Mouse (Mus musculus) heart, embryonic 12.5 days (tissue): ENCODE results near the gene Brox. TPM values are rescaled to one million over a fixed set of nuclear protein-coding genes. Genes with fewer than 3 reads are reported as not detected.

Experiments used
- ATAC-seq: fragments of 200-750 bp; cut with Nextera tagmentation; 2 replicates; pipeline ENCODE4 v1.8.0; 2017; ENCODE audit warnings: moderate TSS enrichment, moderate library complexity; ENCODE audit not compliant: insufficient number of reproducible peaks, low FRiP score
- H3K27ac ChIP-seq: fragments of 300-500 bp; sonication (generic); 2 replicates; pipeline ENCODE4 v1.5.1; 2016; ENCODE audit warnings: mild to moderate bottlenecking, moderate library complexity; ENCODE audit not compliant: poor library complexity, severe bottlenecking
- H3K27me3 ChIP-seq: fragments of 300-500 bp; sonication (generic); replicated peaks from 2 replicates; pipeline ENCODE4 v1.6.1; 2016; ENCODE audit warnings: mild to moderate bottlenecking, moderate library complexity
- H3K36me3 ChIP-seq: fragments of 300-500 bp; sonication (generic); 2 replicates; pipeline ENCODE4 v1.6.1; 2016; ENCODE audit warnings: mild to moderate bottlenecking, moderate library complexity
- H3K4me1 ChIP-seq: fragments of 300-500 bp; sonication (generic); replicated peaks from 2 replicates; pipeline ENCODE4 v1.6.1; 2016; ENCODE audit warnings: mild to moderate bottlenecking
- H3K4me2 ChIP-seq: fragments of 300-500 bp; sonication (generic); 2 replicates; pipeline ENCODE4 v1.6.1; 2016; ENCODE audit warnings: mild to moderate bottlenecking, moderate library complexity
- H3K4me3 ChIP-seq: fragments of 300-500 bp; sonication (generic); 2 replicates; pipeline ENCODE4 v1.5.1; 2016; ENCODE audit warnings: mild to moderate bottlenecking
- H3K9ac ChIP-seq: fragments of 300-500 bp; sonication (generic); 2 replicates; pipeline ENCODE4 v1.6.1; 2016; ENCODE audit warnings: mild to moderate bottlenecking, moderate library complexity
- H3K9me3 ChIP-seq: fragments of 300-500 bp; sonication (generic); replicated peaks from 2 replicates; pipeline ENCODE4 v1.6.1; 2016; ENCODE audit warnings: mild to moderate bottlenecking, moderate library complexity
- WGBS: fragments of 180-500 bp; shearing (Covaris S2); methylation state at CpG from one replicate; pipeline ENCODE4 v1.1.7; 2016; 5-methylcytosine and 5-hydroxymethylcytosine counted together
- polyA plus RNA-seq: library from polyadenylated mRNA; unstranded; fragments of >200 nt; fragmentation: Nextera tagmentation; extraction: Ambion mirVana; gene quantifications from 2 replicates; pipeline ENCODE4 v1.2.1, GENCODE M21; 2016

Brox gene
- polyA plus RNA-seq, 1 experiment from 2014 or later: 47.6 TPM

DNA sequence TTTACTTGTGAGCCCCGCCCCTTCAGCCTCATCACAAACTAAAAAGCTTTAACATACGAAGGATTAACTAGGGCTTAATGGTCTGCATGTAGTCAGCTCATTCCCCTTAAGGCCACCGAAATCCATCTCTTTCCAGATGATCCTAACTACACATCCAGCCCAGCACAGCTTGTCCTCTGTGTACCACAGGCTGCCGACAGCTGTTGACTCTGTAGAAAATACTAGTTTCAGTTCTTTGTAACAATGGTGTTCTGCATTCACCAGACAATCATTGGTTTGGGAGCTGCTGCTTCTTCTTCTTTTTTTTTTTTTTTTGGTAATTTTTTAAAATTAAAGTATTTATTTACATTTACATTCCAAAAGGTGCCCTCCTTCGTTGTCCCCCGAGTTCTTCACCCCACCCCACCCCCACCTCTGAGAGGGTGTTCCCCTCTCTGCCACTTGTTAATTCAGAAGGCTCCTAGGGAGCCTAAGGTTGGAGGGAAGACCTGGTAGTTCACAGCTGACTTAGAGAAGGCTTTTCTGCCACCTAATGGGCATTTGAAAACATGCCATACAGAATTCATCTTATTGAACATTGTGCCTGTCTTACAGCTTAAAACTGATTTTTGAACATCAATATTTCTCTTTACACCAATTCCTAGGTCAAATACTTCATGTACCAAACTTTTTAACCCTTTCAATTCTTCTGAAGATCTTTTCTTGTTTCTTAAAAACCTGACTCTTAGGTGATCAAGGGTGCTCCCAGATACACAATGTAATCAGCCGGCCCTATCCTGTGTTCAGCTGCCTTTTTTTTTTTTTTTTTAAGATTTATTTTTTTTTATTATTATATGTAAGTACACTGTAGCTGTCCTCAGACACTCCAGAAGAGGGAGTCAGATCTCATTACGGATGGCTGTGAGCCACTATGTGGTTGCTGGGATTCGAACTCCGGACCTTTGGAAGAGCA lies 23.9 kb downstream of the Brox start:
- Histone ChIP-seq H3K27ac (no peak overlapping the region), H3K9me3 (no peaks in the 10 kb centered on the region), H3K27me3 (no peaks in the 10 kb centered on the region), H3K9ac (no peak overlapping the region), H3K36me3 (peaks cover 17% of the 10 kb centered on the region), H3K4me1 (no peaks in the 10 kb centered on the region), H3K4me2 (no peak overlapping the region), H3K4me3 (no peak overlapping the region)
- 55% methylated on average over 10 of the region's 10 CpGs for WGBS
- no peak for ATAC-seq

DNA sequence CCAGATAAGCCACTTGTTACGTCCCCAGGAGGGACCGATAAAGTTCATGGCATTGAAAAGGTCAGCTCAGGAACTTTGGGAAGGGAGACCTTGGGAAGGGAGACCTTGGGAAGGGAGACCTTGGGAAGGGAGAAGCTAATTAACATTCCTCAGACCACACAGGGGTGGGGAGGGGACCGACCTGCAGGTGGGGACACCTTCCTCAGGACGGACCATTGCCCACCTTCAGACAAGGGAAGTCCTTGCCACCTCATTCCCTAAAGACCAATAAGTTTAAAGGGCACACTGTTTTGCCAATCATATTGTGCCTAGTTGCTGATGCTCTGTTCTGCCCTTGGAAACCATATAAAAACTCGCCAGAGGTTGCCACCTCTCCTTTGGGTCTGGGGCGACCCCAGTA lies 29.4 kb downstream of the Brox start:
- no peak overlapping the region for H3K4me3 ChIP-seq
- peaks cover 16% of the 10 kb centered on the region for H3K4me1 ChIP-seq
- no peaks in the 10 kb centered on the region for H3K36me3 ChIP-seq
- no peaks in the 10 kb centered on the region for H3K9me3 ChIP-seq
- ATAC-seq: no peak
- H3K9ac ChIP-seq: no peak overlapping the region
- WGBS: 58% methylated on average over 6 of the region's 6 CpGs
- H3K27ac ChIP-seq: no peak overlapping the region
- H3K27me3 ChIP-seq: no peaks in the 10 kb centered on the region
- no peak overlapping the region for H3K4me2 ChIP-seq

DNA sequence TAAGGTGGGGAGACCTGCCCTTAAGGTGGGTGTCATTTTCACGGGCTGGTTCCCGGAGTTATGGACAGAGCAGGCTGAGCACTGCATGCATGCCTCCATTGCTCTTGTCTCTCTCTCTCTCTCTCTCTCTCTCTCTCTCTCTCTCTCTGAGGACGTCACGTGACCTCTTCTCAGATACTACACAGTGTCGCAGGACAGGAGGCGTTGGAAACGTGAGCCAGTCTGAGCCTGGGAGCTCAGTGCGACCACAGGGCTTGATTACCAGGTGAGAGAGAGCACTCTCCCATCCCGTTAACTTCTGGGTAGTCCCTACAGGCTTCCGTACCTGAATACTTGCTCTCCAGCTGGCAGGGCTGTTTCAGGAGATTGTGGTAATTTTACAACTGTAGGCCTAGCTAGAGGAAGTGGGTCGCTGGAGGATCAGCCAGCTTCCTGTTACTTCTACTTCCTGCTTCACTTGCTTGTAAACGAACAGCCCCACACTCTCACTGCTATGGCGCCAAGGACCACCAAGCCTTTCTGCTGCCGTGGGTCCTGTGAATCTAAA lies 31.1 kb downstream of the Brox start:
- no peak overlapping the region for H3K9ac ChIP-seq
- peaks cover 16% of the 10 kb centered on the region for H3K4me1 ChIP-seq
- WGBS: 58% methylated on average over 14 of the region's 14 CpGs
- no peaks in the 10 kb centered on the region for H3K27me3 ChIP-seq
- no peak overlapping the region for H3K27ac ChIP-seq
- H3K9me3 ChIP-seq: no peaks in the 10 kb centered on the region
- H3K36me3 ChIP-seq: no peaks in the 10 kb centered on the region
- no peak overlapping the region; the same call in 1 of the 2 replicates for H3K4me2 ChIP-seq
- H3K4me3 ChIP-seq: no peak overlapping the region
- ATAC-seq: no peak

DNA sequence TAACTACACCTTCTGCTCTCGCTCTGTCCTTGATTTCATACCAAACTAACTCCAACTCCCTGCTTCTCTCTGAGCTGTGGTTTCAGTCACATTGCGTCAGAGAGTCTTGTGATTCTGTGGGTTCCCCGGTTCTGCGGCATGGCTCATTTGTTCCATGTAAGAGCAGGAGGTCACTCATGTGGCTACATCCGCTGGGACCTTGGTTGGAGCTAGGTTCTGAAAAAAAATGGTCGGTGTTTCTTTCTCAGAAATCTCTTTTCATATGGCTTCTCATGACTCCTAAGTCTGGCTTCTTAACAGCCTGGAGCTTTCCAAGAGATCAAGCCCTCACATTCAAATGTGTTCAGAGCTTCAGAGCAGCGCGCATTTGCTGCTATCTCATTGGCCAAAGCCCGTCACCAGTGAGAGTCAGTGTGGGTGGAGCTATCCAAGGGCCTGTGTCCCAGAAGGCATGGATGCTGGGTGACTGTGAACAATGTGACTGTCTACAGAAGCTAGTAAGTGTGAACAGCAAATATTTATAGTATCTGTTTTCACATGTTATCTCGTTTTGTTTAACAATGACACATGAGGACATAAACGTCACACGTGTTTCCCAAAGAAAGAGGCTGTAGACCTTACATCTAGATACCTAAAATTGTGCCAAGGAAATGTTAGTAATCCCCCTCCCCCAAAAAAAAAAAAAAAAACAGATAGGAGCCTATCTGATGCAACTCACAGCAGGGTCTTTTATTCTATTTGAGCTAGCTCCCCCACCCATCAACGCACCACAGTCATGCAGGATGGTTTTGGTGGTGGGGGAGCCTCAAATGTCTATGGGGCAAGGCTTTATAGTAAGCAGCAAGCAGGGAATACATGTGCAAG lies 32.7 kb downstream of the Brox start:
- Histone ChIP-seq H3K9ac (no peak overlapping the region), H3K4me2 (peak overlapping the region; percentile 30; the same call in 1 of the 2 replicates), H3K27me3 (no peaks in the 10 kb centered on the region), H3K36me3 (no peaks in the 10 kb centered on the region), H3K9me3 (no peaks in the 10 kb centered on the region), H3K27ac (no peak overlapping the region), H3K4me3 (no peak overlapping the region), H3K4me1 (peaks cover 16% of the 10 kb centered on the region)
- peak; percentile 25; the same call in 1 of the 2 replicates for ATAC-seq
- 56% methylated on average over 13 of the region's 13 CpGs for WGBS

DNA sequence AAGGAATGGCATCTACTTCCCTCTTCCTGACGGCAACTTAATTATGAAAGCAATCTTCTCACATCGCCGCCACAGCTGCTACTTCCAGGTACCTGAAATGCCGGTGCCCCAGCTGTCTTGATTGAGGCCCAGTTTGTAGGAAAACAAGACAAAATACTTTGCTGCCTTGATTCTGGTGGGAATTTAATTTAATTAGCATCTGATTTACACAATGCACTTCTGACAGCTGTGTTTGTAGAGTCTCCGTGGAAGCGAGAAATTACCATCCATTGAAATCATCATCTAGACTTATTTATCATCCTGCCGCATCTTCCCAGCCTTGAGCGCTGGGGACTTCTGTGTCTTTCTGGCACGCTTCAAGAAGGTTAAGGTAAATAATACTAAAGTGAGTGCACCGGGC lies 44.5 kb downstream of the Brox start:
- no peak overlapping the region for H3K27ac ChIP-seq
- H3K4me3 ChIP-seq: no peak overlapping the region
- H3K4me1 ChIP-seq: no peaks in the 10 kb centered on the region
- no peak overlapping the region for H3K9ac ChIP-seq
- 63% methylated on average over 10 of the region's 10 CpGs for WGBS
- no peaks in the 10 kb centered on the region for H3K27me3 ChIP-seq
- H3K36me3 ChIP-seq: no peaks in the 10 kb centered on the region
- H3K4me2 ChIP-seq: no peak overlapping the region
- ATAC-seq: no peak
- no peaks in the 10 kb centered on the region for H3K9me3 ChIP-seq

DNA sequence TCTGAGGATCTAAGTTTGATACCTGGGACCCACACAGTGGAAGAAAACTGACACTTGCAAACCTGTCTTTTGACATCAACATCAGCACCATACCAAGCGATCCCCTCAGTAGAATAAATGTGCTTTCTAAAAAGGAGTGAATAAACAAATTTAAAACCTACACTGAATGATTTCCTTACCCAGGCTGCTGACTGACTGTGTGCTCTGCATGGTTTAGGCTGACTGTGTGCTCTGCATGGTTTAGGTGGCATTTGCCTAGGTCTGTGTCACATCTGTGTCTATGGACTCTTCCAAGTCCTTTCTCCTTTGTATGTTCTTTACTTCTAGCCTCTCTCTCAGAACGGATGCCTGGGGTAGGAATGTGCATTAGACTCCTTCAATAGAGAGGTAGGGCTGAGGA lies 45.3 kb downstream of the Brox start:
- H3K27me3 ChIP-seq: no peaks in the 10 kb centered on the region
- no peaks in the 10 kb centered on the region for H3K9me3 ChIP-seq
- H3K4me1 ChIP-seq: no peaks in the 10 kb centered on the region
- WGBS: 71% methylated on average over 2 of the region's 2 CpGs
- no peak overlapping the region for H3K9ac ChIP-seq
- H3K4me3 ChIP-seq: no peak overlapping the region
- no peaks in the 10 kb centered on the region for H3K36me3 ChIP-seq
- no peak overlapping the region for H3K27ac ChIP-seq
- H3K4me2 ChIP-seq: no peak overlapping the region
- no peak for ATAC-seq

DNA sequence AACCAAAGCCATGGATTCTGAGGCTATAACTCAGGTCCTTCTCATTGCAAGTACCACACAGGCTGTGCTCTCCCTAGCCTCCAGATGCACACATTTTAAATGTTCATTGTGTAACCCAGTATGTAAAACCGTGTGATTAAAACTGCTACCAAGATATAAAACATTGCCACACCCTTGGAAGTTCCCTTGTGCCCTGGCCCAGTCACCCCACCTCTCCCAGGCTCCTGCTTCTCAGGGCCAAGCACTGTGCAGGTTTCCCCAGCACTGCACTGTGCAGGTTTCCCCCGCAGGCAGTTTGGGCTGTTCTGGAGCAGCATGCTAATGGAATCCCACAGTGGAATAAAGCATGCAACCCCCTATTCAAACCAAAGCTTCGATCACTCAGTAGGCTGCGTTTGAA lies 46.5 kb downstream of the Brox start:
- Histone ChIP-seq H3K4me2 (no peak overlapping the region), H3K27me3 (no peaks in the 10 kb centered on the region), H3K9ac (no peak overlapping the region), H3K27ac (no peak overlapping the region), H3K9me3 (no peaks in the 10 kb centered on the region), H3K4me1 (no peaks in the 10 kb centered on the region), H3K4me3 (no peak overlapping the region), H3K36me3 (no peaks in the 10 kb centered on the region)
- no peak for ATAC-seq
- WGBS: 72% methylated on average over 4 of the region's 4 CpGs

DNA sequence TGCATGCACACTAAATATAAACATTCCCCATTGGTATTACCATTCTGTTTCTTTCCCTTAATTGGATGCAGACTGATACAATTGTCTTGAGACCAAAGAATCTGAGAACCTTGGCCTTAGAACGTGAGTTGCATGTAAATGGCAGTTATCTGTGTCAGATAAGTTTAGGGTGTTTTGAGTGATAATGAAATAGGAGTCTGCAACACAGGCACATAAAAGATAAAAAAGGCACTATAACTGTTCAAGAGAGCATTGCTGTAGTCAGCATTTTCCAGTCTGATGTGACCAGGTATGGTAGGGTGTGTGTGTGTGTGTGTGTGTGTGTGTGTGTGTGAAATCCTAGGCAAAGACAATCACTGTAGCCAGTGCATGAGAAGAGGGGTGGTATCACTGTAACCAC lies 48.9 kb downstream of the Brox start:
- H3K4me1 ChIP-seq: no peaks in the 10 kb centered on the region
- H3K9ac ChIP-seq: no peak overlapping the region
- H3K27me3 ChIP-seq: no peaks in the 10 kb centered on the region
- H3K9me3 ChIP-seq: peaks cover 3% of the 10 kb centered on the region; the same call in 1 of the 2 replicates
- no peak overlapping the region for H3K4me2 ChIP-seq
- H3K27ac ChIP-seq: no peak overlapping the region
- no peak overlapping the region for H3K4me3 ChIP-seq
- WGBS: 13% methylated on average over 1 of the region's 1 CpGs
- H3K36me3 ChIP-seq: no peaks in the 10 kb centered on the region
- ATAC-seq: no peak

DNA sequence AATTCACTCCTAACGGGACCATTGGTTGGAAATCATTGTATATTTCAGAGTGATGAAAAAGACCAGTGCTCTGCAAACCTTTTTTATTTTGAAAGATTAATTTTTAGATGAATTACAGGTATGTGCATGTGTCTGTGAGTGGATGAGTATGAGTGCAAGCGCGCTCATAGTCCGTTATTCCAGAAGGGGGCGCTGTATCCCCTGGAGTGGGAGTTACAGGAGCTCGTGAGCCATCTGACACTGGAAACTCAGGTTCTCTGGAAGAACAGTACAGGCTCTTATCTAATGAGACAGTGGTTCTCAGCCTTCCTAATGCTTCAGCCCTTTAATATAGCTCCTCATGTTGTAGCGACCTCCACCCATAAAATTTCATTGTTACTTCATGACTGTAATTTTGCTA lies 53.8 kb downstream of the Brox start:
- Histone ChIP-seq H3K4me3 (no peak overlapping the region), H3K4me2 (no peak overlapping the region), H3K27me3 (no peaks in the 10 kb centered on the region), H3K4me1 (no peaks in the 10 kb centered on the region), H3K36me3 (no peaks in the 10 kb centered on the region), H3K9me3 (peaks cover 3% of the 10 kb centered on the region; the same call in 1 of the 2 replicates), H3K27ac (no peak overlapping the region), H3K9ac (no peak overlapping the region)
- WGBS: 70% methylated on average over 7 of the region's 7 CpGs
- no peak for ATAC-seq

DNA sequence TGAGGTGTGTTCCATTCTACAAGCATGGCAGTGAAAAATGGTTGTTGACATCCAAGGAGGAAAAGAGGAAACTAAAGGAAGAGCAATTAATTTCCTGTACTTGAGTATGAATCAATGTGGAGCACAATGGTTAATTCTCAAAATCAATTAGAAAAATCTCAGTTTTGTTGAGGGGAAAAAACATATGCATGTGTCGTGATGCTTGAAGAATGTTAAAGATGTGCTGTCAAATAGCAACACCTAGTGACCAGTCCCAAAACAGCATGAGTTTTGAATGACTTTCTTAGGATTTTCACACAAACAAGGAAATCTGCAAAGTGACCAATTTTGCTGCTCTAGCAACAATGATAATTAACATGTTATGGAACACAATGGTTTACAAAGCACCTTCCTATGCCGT lies 59.2 kb downstream of the Brox start:
- H3K27ac ChIP-seq: no peak overlapping the region
- ATAC-seq: no peak
- no peaks in the 10 kb centered on the region for H3K27me3 ChIP-seq
- no peak overlapping the region for H3K9ac ChIP-seq
- H3K4me3 ChIP-seq: no peak overlapping the region
- no peaks in the 10 kb centered on the region for H3K36me3 ChIP-seq
- 20% methylated on average over 2 of the region's 2 CpGs for WGBS
- H3K4me2 ChIP-seq: no peak overlapping the region
- no peaks in the 10 kb centered on the region for H3K4me1 ChIP-seq
- H3K9me3 ChIP-seq: no peaks in the 10 kb centered on the region

DNA sequence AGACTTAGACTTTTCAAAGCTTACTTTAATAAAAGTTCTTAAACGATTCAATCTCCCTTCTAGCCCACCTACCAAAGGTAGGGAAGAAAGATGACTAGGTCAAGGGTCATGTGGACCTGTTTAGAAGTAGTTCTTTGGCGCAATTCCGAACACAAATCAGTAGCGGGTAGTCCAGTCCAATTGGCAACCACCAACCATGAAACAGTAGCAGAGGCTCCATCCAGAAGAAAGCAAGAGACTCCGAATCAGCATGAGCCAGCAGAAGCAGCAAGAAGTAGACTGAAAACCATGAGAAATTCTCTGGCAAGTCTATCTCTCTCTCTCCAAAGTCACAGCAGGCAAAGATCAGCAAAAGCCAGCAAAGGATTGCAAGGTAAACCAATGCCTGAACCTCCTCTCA lies 60.6 kb downstream of the Brox start:
- no peak overlapping the region for H3K27ac ChIP-seq
- WGBS: 83% methylated on average over 5 of the region's 5 CpGs

More for the DNA sequence above, 60.6 kb downstream of the Brox start:
- ATAC-seq: no peak
- Histone ChIP-seq H3K9me3 (no peaks in the 10 kb centered on the region), H3K36me3 (no peaks in the 10 kb centered on the region), H3K4me2 (no peak overlapping the region), H3K9ac (no peak overlapping the region), H3K4me3 (no peak overlapping the region), H3K27me3 (no peaks in the 10 kb centered on the region), H3K4me1 (no peaks in the 10 kb centered on the region)
